ENCODE assay signal across 9 mouse cellular contexts in genomic region chr11:98414162-98414561, GRCm38 (mm10). TPM values are rescaled to one million over a fixed set of nuclear protein-coding genes. Genes with fewer than 3 reads are reported as not detected.
A peak's percentile ranks its signal among the peaks of the same experiment; 100 is the strongest.
DNase-seq lines count a peak whose midpoint lies in the region; ATAC-seq and TF ChIP-seq lines count a peak whose summit lies in the region.
"Had no signal": no experiment of that assay in that cellular context is flagged by ENCODE, and none has a peak within 500 bp of the region (broad histone marks: within the 10 kb centered on the region; RNA-seq: fewer than 3 reads in every experiment).

No protein-coding gene starts in this region.

- DNase-seq in heart, postnatal 25 days (ENCODE audit: low spot score), result no peak
- no peak for DNase-seq in neural tube, embryonic 11.5 days (ENCODE audit: low spot score)
- DNase-seq in neural tube, embryonic 10.5 days (ENCODE audit: extremely low spot score, low spot score), result no peak
- DNase-seq in stomach, postnatal 0 days (ENCODE audit: low spot score), result no peak
- no peak for DNase-seq in cerebellum, postnatal 36 days
- DNase-seq in thymus, postnatal 25 days, result no peak
- DNase-seq: cerebellum, adult 11-12 months had no signal

- intact Hi-C loops in heart, postnatal 25 days (cut with DNase I), result no loop called here

- no peaks in the 10 kb centered on the region for H3K27me3 ChIP-seq in heart, embryonic 13.5 days (replicated peaks)
- peaks cover 6% of the 10 kb centered on the region; the same call in 1 of the 2 replicates for H3K27me3 ChIP-seq in neural tube, embryonic 11.5 days (ENCODE audit: control insufficient read depth, insufficient read depth, low read length)
- H3K27me3 ChIP-seq in limb, embryonic 13.5 days, result peaks cover 12% of the 10 kb centered on the region
- H3K27me3 ChIP-seq in stomach, postnatal 0 days (ENCODE audit: control insufficient read depth, insufficient read depth, low read length), result no peaks in the 10 kb centered on the region

- H3K36me3 ChIP-seq in heart, embryonic 13.5 days, result peaks cover 19% of the 10 kb centered on the region
- no peaks in the 10 kb centered on the region for H3K36me3 ChIP-seq in neural tube, embryonic 11.5 days (ENCODE audit: control insufficient read depth, insufficient read depth, low read length)
- peaks cover 11% of the 10 kb centered on the region; the same call in 1 of the 2 replicates for H3K36me3 ChIP-seq in limb, embryonic 13.5 days
- H3K36me3 ChIP-seq in stomach, postnatal 0 days (ENCODE audit: control insufficient read depth, insufficient read depth, low read length), result no peaks in the 10 kb centered on the region

- no peak for ATAC-seq in heart, embryonic 13.5 days (ENCODE audit: extremely low read depth, insufficient number of reproducible peaks, low FRiP score, low TSS enrichment)
- ATAC-seq in neural tube, embryonic 11.5 days (ENCODE audit: insufficient read depth, low FRiP score, low TSS enrichment), result no peak
- ATAC-seq in limb, embryonic 13.5 days (ENCODE audit: low FRiP score, low read depth), result no peak
- no peak for ATAC-seq in stomach, postnatal 0 days (ENCODE audit: low FRiP score, low TSS enrichment)

- peak overlapping the region; percentile 93 for H3K9ac ChIP-seq in heart, embryonic 13.5 days
- peak overlapping the region; percentile 29; the same call in 1 of the 2 replicates for H3K9ac ChIP-seq in neural tube, embryonic 11.5 days (ENCODE audit: low read length)
- peak overlapping the region; percentile 97 for H3K9ac ChIP-seq in limb, embryonic 13.5 days
- peak overlapping the region; percentile 97 for H3K9ac ChIP-seq in stomach, postnatal 0 days (ENCODE audit: low read length)

- peak overlapping the region; percentile 83 for H3K4me2 ChIP-seq in heart, embryonic 13.5 days
- H3K4me2 ChIP-seq in neural tube, embryonic 11.5 days (ENCODE audit: low read depth), result peak overlapping the region; percentile 93
- H3K4me2 ChIP-seq in limb, embryonic 13.5 days (replicated peaks), result peak overlapping the region; percentile 74
- peak overlapping the region; percentile 78 for H3K4me2 ChIP-seq in stomach, postnatal 0 days (replicated peaks; ENCODE audit: low read depth)

- H3K4me3 ChIP-seq in heart, embryonic 13.5 days, result peak overlapping the region; percentile 80
- no peak overlapping the region; the same call in 1 of the 2 replicates for H3K4me3 ChIP-seq in neural tube, embryonic 11.5 days (ENCODE audit: low read depth, low read length)
- peak overlapping the region; percentile 97 for H3K4me3 ChIP-seq in limb, embryonic 13.5 days
- H3K4me3 ChIP-seq in stomach, postnatal 0 days (ENCODE audit: low read depth, low read length), result peak overlapping the region; percentile 100

- 38% methylated on average over 2 of the region's 2 CpGs for WGBS in heart, embryonic 13.5 days
- WGBS in neural tube, embryonic 11.5 days, result 25% methylated on average over 2 of the region's 2 CpGs
- 26% methylated on average over 2 of the region's 2 CpGs for WGBS in limb, embryonic 13.5 days
- 22% methylated on average over 2 of the region's 2 CpGs for WGBS in stomach, postnatal 0 days

- TF ChIP-seq EP300 in stomach, postnatal 0 days (optimal IDR thresholded peaks at IDR 0.05), result no peak

- peak overlapping the region; percentile 96 for H3K27ac ChIP-seq in heart, embryonic 13.5 days (replicated peaks)
- H3K27ac ChIP-seq in neural tube, embryonic 11.5 days (ENCODE audit: low read depth, low read length), result no peak overlapping the region
- no peak overlapping the region for H3K27ac ChIP-seq in limb, embryonic 13.5 days
- peak overlapping the region; percentile 97; the same call in 1 of the 2 replicates for H3K27ac ChIP-seq in stomach, postnatal 0 days (replicated peaks)

- peaks cover 79% of the 10 kb centered on the region for H3K4me1 ChIP-seq in heart, embryonic 13.5 days
- peaks cover 13% of the 10 kb centered on the region for H3K4me1 ChIP-seq in neural tube, embryonic 11.5 days (ENCODE audit: control insufficient read depth, insufficient read depth, low read length)
- H3K4me1 ChIP-seq in limb, embryonic 13.5 days, result peaks cover 50% of the 10 kb centered on the region
- H3K4me1 ChIP-seq in stomach, postnatal 0 days (replicated peaks; ENCODE audit: control insufficient read depth, insufficient read depth), result peaks cover 7% of the 10 kb centered on the region; the same call in 1 of the 2 replicates

- no peak for TF ChIP-seq CTCF in stomach, postnatal 0 days (IDR thresholded peaks at IDR 0.05; ENCODE audit: low read depth)

- H3K9me3 ChIP-seq in heart, embryonic 13.5 days, result no peaks in the 10 kb centered on the region
- no peaks in the 10 kb centered on the region for H3K9me3 ChIP-seq in neural tube, embryonic 11.5 days (ENCODE audit: control insufficient read depth, low read length)
- no peaks in the 10 kb centered on the region for H3K9me3 ChIP-seq in limb, embryonic 13.5 days
- no peaks in the 10 kb centered on the region for H3K9me3 ChIP-seq in stomach, postnatal 0 days (ENCODE audit: control insufficient read depth, low read length)

RNA-seq across cellular contexts. Expression of gene Erbb2, which starts 1.9 kb away (rescaled TPM):
- polyA plus RNA-seq in heart, embryonic 13.5 days (2015; fragmentation: Nextera tagmentation; extraction: Ambion mirVana), result 48.1 and 49.0 TPM in 2 replicates
- 1 to 10 TPM; 7.7 to 9.2 TPM for total RNA-seq in heart, postnatal 25 days (2021)
- 22.3 and 24.5 TPM in 2 replicates for polyA plus RNA-seq in neural tube, embryonic 11.5 days (2014; fragmentation: Nextera tagmentation; extraction: Ambion mirVana)
- 47.3 and 53.0 TPM in 2 replicates for polyA plus RNA-seq in limb, embryonic 13.5 days (2015; fragmentation: Nextera tagmentation; extraction: Ambion mirVana)
- 26.9 and 30.7 TPM in 2 replicates for polyA plus RNA-seq in stomach, postnatal 0 days (2015; fragmentation: Nextera tagmentation; extraction: Ambion mirVana)

RNA-seq across cellular contexts. Expression of gene Pgap3, which starts 13.9 kb away (rescaled TPM):
- 19.0 and 19.1 TPM in 2 replicates for polyA plus RNA-seq in heart, embryonic 13.5 days (2015; fragmentation: Nextera tagmentation; extraction: Ambion mirVana)
- total RNA-seq in heart, postnatal 25 days (2021), result 1 to 10 TPM; 8.4 to 9.3 TPM
- polyA plus RNA-seq in neural tube, embryonic 11.5 days (2014; fragmentation: Nextera tagmentation; extraction: Ambion mirVana), result 6.7 and 7.2 TPM in 2 replicates
- 10.4 and 12.4 TPM in 2 replicates for polyA plus RNA-seq in limb, embryonic 13.5 days (2015; fragmentation: Nextera tagmentation; extraction: Ambion mirVana)
- polyA plus RNA-seq in stomach, postnatal 0 days (2015; fragmentation: Nextera tagmentation; extraction: Ambion mirVana), result 11.0 and 13.4 TPM in 2 replicates

RNA-seq across cellular contexts. Expression of gene Mien1, which starts 24.6 kb away (rescaled TPM):
- 93.8 and 113 TPM in 2 replicates for polyA plus RNA-seq in heart, embryonic 13.5 days (2015; fragmentation: Nextera tagmentation; extraction: Ambion mirVana)
- total RNA-seq in heart, postnatal 25 days (2021), result 10 to 100 TPM; 49.0 to 54.6 TPM
- polyA plus RNA-seq in neural tube, embryonic 11.5 days (2014; fragmentation: Nextera tagmentation; extraction: Ambion mirVana), result 133 and 151 TPM in 2 replicates
- polyA plus RNA-seq in limb, embryonic 13.5 days (2015; fragmentation: Nextera tagmentation; extraction: Ambion mirVana), result 76.0 and 79.4 TPM in 2 replicates
- 133 and 142 TPM in 2 replicates for polyA plus RNA-seq in stomach, postnatal 0 days (2015; fragmentation: Nextera tagmentation; extraction: Ambion mirVana)

RNA-seq across cellular contexts. Expression of gene Pnmt, which starts 27.9 kb away (rescaled TPM):
- polyA plus RNA-seq in heart, embryonic 13.5 days (2015; fragmentation: Nextera tagmentation; extraction: Ambion mirVana), result 1.3 and 1.5 TPM in 2 replicates
- 1 to 10 TPM; 1.3 to 1.7 TPM for total RNA-seq in heart, postnatal 25 days (2021)
- polyA plus RNA-seq in neural tube, embryonic 11.5 days (2014; fragmentation: Nextera tagmentation; extraction: Ambion mirVana), result 0.40 and 0.91 TPM in 2 replicates
- polyA plus RNA-seq in limb, embryonic 13.5 days (2015; fragmentation: Nextera tagmentation; extraction: Ambion mirVana), result 1.4 and 1.6 TPM in 2 replicates
- polyA plus RNA-seq in stomach, postnatal 0 days (2015; fragmentation: Nextera tagmentation; extraction: Ambion mirVana), result not detected in 2 replicates

RNA-seq across cellular contexts. Expression of gene Tcap, which starts 30.6 kb away (rescaled TPM):
- 159 and 184 TPM in 2 replicates for polyA plus RNA-seq in heart, embryonic 13.5 days (2015; fragmentation: Nextera tagmentation; extraction: Ambion mirVana)
- total RNA-seq in heart, postnatal 25 days (2021), result 1,000 to 10,000 TPM; 1,084 to 2,520 TPM
- 3.1 and 3.9 TPM in 2 replicates for polyA plus RNA-seq in neural tube, embryonic 11.5 days (2014; fragmentation: Nextera tagmentation; extraction: Ambion mirVana)
- polyA plus RNA-seq in limb, embryonic 13.5 days (2015; fragmentation: Nextera tagmentation; extraction: Ambion mirVana), result 11.3 and 12.9 TPM in 2 replicates
- polyA plus RNA-seq in stomach, postnatal 0 days (2015; fragmentation: Nextera tagmentation; extraction: Ambion mirVana), result 0.13 and 0.38 TPM in 2 replicates

Comparison
In these comparisons a context has a peak if more than half of its experiments do, and no peak if none do; other contexts are left out.
1. H3K27ac ChIP-seq: peak in heart, embryonic 13.5 days (single experiment) and stomach, postnatal 0 days (single experiment); none in neural tube, embryonic 11.5 days (single experiment) and limb, embryonic 13.5 days (single experiment).
2. H3K9ac ChIP-seq: peak in every context shown above with its lines; median percentile 97 in limb, embryonic 13.5 days; 97 in stomach, postnatal 0 days; 93 in heart, embryonic 13.5 days; 29 in neural tube, embryonic 11.5 days.
3. Peak in every context shown above with its lines, with median percentiles within 50 percentile points of each other: H3K4me2 ChIP-seq.